Mouse (Mus musculus) common myeloid progenitor, adult 5-6 weeks (primary cell): ENCODE data around the gene Slc39a11. TPM values are rescaled to one million over a fixed set of nuclear protein-coding genes. Genes with fewer than 3 reads are reported as not detected.

Experiments
- ATAC-seq: replicated peaks from 2 replicates; pipeline ENCODE4 v1.8.0; 2016; ENCODE audit warnings: low read depth, mild to moderate bottlenecking, moderate TSS enrichment, inconsistent platforms; ENCODE audit not compliant: poor library complexity, severe bottlenecking
- total RNA-seq: library from RNA; stranded (forward); fragments of 200-1000, 187-1606 nt; gene quantifications from 2 replicates; pipeline ENCODE4 v1.2.3, GENCODE M21; 2017

Gene Slc39a11
- total RNA-seq, 1 experiment from 2014 or later, result 25.3 TPM

GRCm38 (mm10) chr11:113435696-113436095 lies 214.2 kb downstream of the Slc39a11 start:
- ATAC-seq, result no peak

- no peak for ATAC-seq
These were observed 218.7 kb downstream of the Slc39a11 start for GRCm38 (mm10) chr11:113431161-113431560.

GRCm38 (mm10) chr11:113425882-113426281 lies 224.0 kb downstream of the Slc39a11 start:
- ATAC-seq, result no peak

- no peak for ATAC-seq
These were observed 224.4 kb downstream of the Slc39a11 start for GRCm38 (mm10) chr11:113425454-113425853.

GRCm38 (mm10) chr11:113424765-113425164 lies 225.1 kb downstream of the Slc39a11 start:
- no peak for ATAC-seq

GRCm38 (mm10) chr11:113422598-113422997 lies 227.3 kb downstream of the Slc39a11 start:
- no peak; the same call in 1 of the 2 replicates for ATAC-seq

- no peak for ATAC-seq
These were observed 230.8 kb downstream of the Slc39a11 start for GRCm38 (mm10) chr11:113418921-113419655.

GRCm38 (mm10) chr11:113417948-113418347 lies 231.9 kb downstream of the Slc39a11 start:
- ATAC-seq, result no peak

- no peak for ATAC-seq
These were observed 237.3 kb downstream of the Slc39a11 start for GRCm38 (mm10) chr11:113412545-113412944.

GRCm38 (mm10) chr11:113411798-113412197 lies 238.1 kb downstream of the Slc39a11 start:
- no peak for ATAC-seq

- ATAC-seq, result no peak
These were observed 240.8 kb downstream of the Slc39a11 start for GRCm38 (mm10) chr11:113409121-113409520.

GRCm38 (mm10) chr11:113407474-113407873 lies 242.4 kb downstream of the Slc39a11 start:
- ATAC-seq, result no peak

- ATAC-seq, result no peak
These were observed 249.0 kb downstream of the Slc39a11 start for GRCm38 (mm10) chr11:113400868-113401267.

GRCm38 (mm10) chr11:113399601-113400000 lies 250.3 kb downstream of the Slc39a11 start:
- no peak for ATAC-seq

- no peak for ATAC-seq
These were observed 252.5 kb downstream of the Slc39a11 start for GRCm38 (mm10) chr11:113397394-113397793.

- no peak for ATAC-seq
These were observed 256.3 kb downstream of the Slc39a11 start for GRCm38 (mm10) chr11:113393366-113394150.

GRCm38 (mm10) chr11:113391664-113392063 lies 258.2 kb downstream of the Slc39a11 start:
- ATAC-seq, result no peak

GRCm38 (mm10) chr11:113389637-113390036 lies 260.2 kb downstream of the Slc39a11 start:
- no peak for ATAC-seq

GRCm38 (mm10) chr11:113382674-113383571 lies 267.0 kb downstream of the Slc39a11 start:
- ATAC-seq, result no peak

- no peak for ATAC-seq
These were observed 268.3 kb downstream of the Slc39a11 start for GRCm38 (mm10) chr11:113381550-113381949.
